Mouse (Mus musculus): ENCODE measurements at regions not wholly inside any gene's neighbourhood (a gene's known extent, or its start where the extent isn't known, plus 50 kb on each side); places are given as distances from the start of the nearest gene placed in this dataset.

DNA sequence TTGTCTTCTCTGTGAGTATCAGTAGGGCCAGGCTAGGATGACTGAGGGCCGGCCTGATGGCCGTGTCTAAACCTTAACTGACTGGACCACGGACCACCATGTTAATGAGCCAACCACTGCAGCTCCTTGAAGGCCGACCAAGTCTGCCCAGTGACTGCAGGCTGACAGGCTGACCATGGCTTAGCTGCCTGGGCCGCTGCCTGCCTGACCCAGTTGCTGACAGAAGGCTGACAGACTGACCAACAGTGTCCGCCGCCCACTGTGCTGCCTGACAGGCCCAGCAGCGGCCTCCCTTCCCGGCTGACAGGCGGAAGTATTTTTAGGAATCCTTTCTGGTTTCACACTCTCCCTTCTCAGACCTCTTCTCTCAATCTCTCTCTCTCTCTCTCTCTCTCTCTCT is 124.3 kb upstream of the Pcbd1 start:
- TF ChIP-seq CTCF (IDR thresholded peaks at IDR 0.05; ENCODE audit: borderline replicate concordance, insufficient read depth, low read length) (no peak), POLR2A (IDR thresholded peaks at IDR 0.05; ENCODE audit: low read depth, low read length) (no peak)
